Mouse (Mus musculus): Measurements from ENCODE around the gene Fank1.

Fank1 gene

DNA sequence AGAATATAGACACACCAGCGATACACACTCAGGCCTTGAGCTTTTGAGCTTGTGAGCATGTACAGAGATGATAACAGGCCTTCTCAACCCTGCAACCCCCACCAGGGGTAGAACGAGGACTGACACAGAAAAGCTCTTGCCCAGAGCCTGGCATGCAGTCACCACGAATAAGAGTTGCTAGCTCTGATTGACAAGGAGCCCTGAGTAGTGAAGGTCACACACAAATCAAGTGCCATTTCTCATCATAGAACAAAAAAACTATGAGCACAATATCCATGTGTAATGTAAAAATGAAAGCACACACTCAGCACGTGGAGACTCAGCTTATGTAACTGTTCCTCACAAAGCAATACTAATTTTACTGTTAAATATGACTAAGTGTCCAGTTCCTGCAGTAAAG lies 115.1 kb downstream of the Fank1 start:
- DNase-seq (ENCODE audit: low spot score) = no peak

- no peak for DNase-seq (ENCODE audit: low spot score)
These were observed 122.7 kb downstream of the Fank1 start for GRCm38 (mm10) chr7:133899391-133899790.

GRCm38 (mm10) chr7:133908966-133909365 lies 132.3 kb downstream of the Fank1 start:
- DNase-seq (ENCODE audit: low spot score) = no peak

DNA sequence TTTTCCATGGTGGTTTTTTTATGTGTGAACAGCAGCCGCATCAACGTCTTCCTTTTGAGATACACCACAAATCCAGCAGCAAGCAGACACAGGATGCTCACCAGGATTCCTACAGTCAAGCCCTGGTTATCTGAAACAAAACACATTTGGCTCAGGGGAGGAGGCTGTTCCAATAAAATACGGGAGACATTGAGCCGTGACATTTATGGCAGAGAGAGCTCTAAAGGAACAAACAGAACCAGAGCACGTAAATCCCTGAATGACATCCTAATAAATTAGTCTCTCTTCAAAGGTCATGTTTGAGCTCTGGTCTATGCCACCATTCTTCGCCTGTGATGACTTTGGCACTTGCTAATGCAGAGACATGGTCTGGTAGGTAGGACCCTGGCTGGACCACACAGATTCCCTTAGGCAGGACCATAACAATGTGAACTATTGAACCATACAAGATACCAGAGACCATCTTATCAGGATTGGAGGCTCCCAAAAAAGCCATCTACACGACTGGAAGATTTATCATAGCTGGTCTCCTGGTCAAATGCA lies 133.2 kb downstream of the Fank1 start:
- peak; percentile 47 for DNase-seq (ENCODE audit: low spot score)

DNA sequence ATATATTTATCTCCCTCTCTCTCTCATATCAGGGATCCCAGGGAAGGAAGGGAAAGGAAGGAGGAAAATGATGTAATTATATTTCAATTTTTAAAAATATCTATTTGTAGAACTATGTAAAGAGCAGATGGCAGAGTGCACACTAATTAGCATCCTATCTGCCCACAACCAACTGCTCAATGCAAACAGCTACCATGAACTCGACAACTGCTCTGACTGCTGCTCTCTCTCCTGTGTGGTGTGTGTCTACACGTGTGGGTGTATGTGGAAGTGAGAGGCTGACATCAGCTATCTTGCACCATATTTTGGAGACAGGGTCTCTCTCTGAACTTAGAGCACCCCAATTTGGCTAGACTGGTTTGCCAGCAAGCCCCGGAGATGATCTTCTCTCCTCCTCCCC lies 135.2 kb downstream of the Fank1 start:
- DNase-seq (ENCODE audit: low spot score) = no peak

DNA sequence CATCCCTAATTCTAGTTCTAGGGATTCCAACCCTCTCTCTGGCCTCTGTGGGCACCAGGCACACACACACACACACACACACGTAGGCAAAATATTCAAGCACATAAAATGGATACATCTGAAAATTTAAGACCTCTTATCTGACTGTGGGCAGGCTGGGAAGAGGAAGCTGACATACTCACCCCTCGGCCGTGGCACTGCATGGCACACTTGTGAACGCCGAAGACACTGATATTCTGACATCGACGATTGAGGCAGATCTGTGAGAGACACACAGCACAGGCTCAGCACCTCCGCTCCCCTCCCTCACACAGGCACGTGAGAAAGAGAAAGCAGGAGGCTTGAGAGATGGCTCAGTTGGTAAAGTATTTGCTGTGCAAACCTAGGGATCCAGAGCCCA lies 139.6 kb downstream of the Fank1 start:
- no peak for DNase-seq (ENCODE audit: low spot score)

GRCm38 (mm10) chr7:133919306-133919705 lies 142.6 kb downstream of the Fank1 start:
- DNase-seq (ENCODE audit: low spot score) = no peak

GRCm38 (mm10) chr7:133919918-133920317 lies 143.3 kb downstream of the Fank1 start:
- DNase-seq (ENCODE audit: low spot score) = no peak

GRCm38 (mm10) chr7:133920724-133921123 lies 144.1 kb downstream of the Fank1 start:
- DNase-seq (ENCODE audit: low spot score) = no peak

DNA sequence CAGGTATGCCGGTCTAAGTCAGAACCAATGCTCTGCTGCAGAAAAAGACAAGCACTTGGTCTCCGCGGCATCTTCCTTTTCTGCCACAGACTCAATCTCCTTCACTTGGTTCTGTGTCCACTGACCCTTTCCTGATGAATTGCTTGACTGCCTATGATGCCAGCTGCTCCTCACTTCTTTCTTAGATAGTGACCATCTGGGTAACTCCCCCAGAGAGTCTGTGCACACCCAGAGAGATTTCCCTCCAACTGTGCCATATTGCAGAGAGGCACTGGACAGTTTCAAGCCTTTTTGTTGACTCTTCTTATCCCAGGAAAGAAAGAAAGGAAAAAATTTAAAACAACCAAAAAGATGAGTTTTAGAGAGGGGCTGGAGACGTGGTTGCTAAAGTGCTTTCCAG lies 144.6 kb downstream of the Fank1 start:
- DNase-seq (ENCODE audit: low spot score) = no peak

DNA sequence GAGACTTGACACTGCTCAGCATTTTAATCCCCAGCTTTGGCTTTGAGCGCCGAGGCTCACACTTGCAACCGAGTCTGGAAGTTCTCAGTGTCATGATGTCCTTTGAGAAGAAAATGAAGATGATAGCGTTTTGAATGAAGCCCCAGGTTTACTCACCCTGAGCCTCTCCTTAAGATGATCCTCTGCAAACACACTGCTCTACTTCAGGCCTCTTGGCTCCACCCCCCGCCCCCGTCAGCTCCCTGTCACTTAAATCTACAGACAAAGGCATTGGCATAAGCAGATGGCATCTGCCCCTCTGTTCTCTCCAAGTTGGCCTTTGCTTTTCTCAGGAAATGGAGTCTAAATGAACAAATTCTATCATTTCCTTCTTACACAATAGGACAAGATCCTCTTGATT lies 147.3 kb downstream of the Fank1 start:
- DNase-seq (ENCODE audit: low spot score) = no peak

GRCm38 (mm10) chr7:133925771-133926170 lies 149.1 kb downstream of the Fank1 start:
- no peak for DNase-seq (ENCODE audit: low spot score)

GRCm38 (mm10) chr7:133928981-133929380 lies 152.3 kb downstream of the Fank1 start:
- DNase-seq (ENCODE audit: low spot score) = no peak

Measured in embryo, embryonic 10.5 days (tissue).